Mouse (Mus musculus): ENCODE data around the gene Pusl1.

Pusl1 gene

DNA sequence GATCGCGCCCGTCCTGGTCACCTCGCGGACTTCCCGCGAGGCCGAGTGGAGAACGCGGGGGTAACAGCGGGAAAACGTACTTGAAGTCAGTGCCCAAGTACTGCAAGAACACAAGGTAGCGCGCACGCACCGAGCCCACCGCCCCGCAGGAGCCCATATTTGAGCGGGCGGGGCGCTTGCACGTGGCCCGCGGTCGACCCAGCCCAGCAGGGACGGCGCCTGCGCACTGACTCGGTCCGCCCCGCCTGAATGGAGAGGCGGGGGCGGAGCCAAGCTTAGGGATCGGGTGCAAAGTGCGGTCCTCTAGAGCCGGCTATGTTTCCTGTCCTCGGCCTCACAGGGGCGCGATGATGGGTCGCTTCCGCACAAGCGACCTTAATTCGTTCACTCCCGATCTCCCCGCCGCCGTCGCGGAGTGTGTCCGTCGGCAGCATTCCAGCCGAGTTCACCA is at the start of gene Pusl1, which contains the start of gene Acap3:
Gene Pusl1 (minus strand): TSS at position 231 of the 451 bp plus-strand sequence.
Gene Acap3 (plus strand): TSS at position 272 of the 451 bp plus-strand sequence.
- DNase-seq, result peak; percentile 96

- DNase-seq, result no peak
Measured at GRCm38 (mm10) chr4:155932031-155932430, 40.5 kb upstream of the Pusl1 start.

- no peak for DNase-seq
Measured at GRCm38 (mm10) chr4:155908751-155909150, 17.2 kb upstream of the Pusl1 start.

DNA sequence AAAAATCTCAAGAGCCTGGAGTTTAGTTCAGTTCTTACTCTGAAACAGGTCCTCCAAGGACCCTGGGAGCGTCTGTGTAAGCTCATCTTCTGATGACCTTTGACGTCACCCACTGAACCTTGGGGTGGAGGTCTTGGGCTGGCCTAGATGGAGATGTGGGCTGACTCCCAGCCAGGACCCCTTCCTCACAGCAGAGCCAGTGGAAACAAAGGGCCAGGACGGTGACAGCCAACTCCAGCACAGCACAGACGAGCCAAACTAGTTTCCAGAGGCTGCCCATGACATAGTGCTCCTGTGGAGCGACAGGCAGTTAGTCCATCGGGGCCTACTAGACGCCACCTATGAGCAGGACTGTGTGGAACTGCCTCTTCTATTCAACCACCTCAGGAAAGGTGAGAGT is 16.7 kb upstream of the Pusl1 start:
- no peak for DNase-seq

GRCm38 (mm10) chr4:155907003-155907402 is 15.4 kb upstream of the Pusl1 start:
- no peak for DNase-seq

DNA sequence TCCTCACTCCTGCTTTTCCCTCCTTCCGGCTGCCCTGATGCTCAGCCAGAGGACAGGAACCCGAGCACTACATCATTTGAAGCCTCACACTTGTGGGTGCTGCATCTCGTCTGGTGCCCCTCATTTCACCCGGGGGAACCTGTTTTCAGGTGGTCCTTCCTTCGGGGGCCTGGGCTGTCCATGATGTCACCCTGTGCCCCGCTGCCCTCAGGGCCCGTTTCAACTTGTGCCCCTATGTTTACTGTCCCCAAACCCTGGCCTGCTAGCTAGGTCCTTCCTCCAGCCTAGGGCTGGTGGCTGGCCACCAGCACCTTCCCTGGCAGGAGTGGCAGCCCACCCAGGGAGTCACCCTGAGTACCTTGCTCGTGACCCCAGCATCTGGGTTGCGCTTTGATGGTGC is 14.5 kb upstream of the Pusl1 start:
- DNase-seq, result no peak

DNA sequence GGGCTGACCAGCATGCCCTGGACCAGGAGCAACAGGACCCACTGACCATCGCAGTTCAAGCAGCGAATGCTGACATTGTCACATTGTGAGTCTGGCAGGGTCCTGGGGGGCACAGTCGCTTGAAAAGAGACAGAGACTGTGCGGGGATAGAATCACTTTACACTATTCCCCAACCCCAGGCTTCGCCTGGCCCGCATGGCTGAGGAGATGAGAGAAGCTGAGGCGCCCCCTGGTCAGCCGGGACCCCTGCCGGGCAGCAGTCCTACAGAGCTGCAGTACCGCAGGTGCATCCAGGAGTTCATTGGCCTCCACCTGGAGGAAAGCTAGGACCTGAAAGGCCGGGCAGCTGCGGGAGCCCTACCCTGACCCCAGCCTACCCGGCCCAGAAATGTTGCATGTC is 14.1 kb upstream of the Pusl1 start:
- peak; percentile 7 for DNase-seq

DNA sequence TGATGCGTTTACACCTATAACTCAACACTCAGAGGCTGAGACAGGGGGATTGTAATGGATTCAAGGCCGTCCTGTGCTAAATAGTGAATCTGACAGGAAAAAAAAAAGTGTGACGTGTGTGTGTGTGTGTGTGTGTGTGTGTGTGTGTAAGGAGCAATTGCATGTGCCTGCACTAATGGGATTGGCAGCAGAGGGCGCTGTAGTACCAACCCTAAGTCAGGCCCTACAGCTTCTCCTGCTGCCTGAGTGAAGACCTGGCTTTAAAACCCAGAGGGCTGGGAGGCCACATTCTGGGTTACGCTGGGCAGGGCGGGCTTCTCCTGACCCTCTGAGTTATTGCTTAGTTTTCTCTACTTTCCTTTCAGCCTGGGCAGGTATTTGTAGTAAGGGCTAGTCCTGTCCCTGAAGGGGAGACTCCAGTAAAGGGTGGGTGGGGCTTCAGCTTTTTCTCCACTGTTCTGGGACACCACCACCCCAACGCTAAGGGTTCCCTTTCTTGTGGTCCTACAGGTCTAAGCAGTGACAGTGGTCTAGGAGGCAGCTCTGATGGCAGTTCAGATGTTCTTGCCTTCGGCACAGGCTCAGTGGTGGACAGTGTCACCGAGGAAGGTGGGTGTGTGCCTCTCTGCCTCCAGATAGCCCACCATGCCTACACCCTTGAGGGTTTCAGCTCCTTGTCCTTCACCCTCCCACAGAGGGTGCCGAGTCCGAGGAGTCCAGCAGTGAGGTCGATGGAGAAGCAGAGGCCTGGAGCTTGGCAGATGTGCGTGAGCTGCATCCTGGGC is 12.9 kb upstream of the Pusl1 start:
- DNase-seq, result peak; percentile 11

- no peak for DNase-seq
Measured at GRCm38 (mm10) chr4:155903246-155903645, 11.7 kb upstream of the Pusl1 start.

- DNase-seq, result peak; percentile 47
Measured at GRCm38 (mm10) chr4:155901205-155901604, 9.6 kb upstream of the Pusl1 start.

DNA sequence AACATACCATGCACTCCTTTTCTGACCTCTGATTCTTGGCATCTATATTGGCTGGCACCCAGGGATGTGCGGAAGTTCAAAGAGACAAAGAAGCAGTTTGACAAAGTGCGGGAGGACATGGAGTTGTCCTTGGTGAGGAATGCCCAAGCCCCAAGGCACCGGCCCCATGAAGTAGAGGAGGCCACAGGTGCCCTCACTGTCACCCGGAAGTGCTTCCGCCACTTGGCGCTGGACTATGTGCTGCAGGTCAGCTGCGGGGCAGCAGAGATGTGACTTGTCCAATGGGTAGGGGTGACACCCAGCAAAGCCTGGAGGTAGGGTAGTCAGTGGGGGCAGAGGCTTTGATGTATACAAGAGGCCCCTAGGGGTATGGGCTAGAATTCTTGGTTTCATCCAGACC is 7.8 kb upstream of the Pusl1 start:
- DNase-seq, result peak; percentile 16

GRCm38 (mm10) chr4:155898318-155898717 is 6.7 kb upstream of the Pusl1 start:
- DNase-seq, result peak; percentile 17

GRCm38 (mm10) chr4:155896461-155896860 is 4.9 kb upstream of the Pusl1 start:
- peak; percentile 38 for DNase-seq

DNA sequence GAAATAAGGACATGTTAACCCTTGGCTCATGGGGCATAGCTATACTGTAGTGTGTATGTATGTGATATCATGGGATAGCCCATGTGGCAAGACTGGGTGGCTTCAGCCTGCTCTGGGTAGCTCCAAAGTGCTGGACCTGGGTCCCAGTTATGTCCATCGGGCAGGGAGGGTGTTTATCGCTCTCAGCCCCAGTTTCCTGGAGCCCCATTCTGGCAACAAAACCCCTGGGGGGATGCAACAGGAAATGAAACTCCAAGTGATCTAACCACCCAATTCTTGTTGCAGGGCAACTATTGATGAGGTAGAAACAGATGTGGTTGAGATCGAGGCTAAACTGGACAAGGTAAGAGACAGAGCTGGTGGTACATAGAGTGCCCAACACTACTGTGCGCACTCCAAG is 4.2 kb upstream of the Pusl1 start:
- DNase-seq, result peak; percentile 27

GRCm38 (mm10) chr4:155895216-155895615 is 3.6 kb upstream of the Pusl1 start:
- peak; percentile 86 for DNase-seq

DNA sequence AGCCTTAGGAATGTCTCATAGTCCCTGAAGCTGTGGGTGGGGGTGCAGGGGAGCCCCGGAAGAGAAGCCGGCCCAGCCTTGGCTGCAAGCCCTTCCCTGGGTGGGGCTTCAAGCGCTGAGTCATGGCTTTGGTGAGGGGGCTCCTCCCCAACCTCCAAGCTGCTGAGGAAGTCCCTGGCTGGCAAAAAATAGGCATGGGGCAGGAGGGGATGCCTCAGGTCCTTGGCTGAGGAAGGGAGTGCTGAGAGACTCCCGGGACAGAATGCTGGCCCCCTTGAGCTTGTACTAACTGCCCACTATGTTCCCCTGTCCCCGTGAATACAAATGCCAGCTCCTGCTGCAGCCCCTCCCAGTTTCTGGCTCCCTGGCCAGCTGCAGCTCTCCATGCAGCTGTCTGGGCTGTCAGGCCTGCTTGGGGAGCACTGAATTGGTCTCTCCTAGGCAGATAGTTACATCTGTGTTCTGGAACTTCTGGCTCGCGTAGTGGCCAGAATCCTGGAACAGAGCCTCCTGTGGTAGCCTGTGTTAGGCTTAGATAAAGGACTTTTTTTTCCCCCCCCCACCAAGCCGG is 2.8 kb upstream of the Pusl1 start:
- peak; percentile 70 for DNase-seq

DNA sequence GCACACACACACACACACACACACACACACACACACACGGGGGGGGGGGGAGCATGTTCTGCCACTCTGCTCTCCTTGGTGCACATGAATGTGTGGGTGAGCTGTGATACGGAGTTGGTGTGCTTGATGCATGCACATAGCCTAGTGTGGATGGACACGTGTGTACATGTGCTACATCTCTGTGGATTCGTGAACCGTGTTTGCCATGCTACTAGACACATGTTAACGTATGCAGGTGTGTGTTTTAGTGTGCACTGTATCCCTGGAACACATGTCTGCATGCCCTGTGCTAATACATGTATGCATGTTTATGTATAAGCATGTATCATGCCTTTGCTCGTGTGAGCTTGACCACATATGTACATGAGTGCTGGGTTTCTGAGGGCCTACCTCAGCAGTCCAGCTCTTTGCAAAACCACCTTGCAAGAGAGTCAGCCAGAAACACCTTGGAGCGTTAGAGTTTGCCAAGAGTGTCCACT is 1.7 kb upstream of the Pusl1 start:
- DNase-seq, result peak; percentile 39

GRCm38 (mm10) chr4:155892438-155893211 is 1.0 kb upstream of the Pusl1 start:
- DNase-seq, result peak; percentile 74

GRCm38 (mm10) chr4:155892017-155892416 is 436 bp upstream of the Pusl1 start:
- DNase-seq, result peak; percentile 88

DNA sequence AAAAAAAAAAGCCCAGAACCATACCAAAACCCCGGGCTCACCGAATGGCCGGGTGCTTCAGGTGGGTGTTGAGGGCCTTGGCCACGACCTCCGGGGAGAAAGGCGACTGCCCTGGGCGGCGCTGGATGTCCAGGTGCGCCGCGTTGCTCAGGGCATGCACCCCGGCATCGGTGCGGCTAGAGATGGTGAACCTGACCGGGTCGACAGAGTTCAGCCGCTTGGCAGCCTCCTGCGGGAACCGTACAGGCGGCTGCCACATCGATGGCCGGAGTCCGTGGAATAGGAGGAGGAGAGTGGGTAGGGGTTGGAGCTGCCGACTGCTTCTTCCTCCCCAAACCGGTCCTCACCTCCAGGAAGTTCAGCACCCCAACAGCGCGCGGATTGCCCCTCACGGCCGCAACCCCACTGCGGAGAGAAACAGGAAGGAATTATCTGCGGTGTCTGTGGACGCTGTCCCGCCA is 540 bp downstream of the Pusl1 start:
- no peak for DNase-seq

GRCm38 (mm10) chr4:155889316-155889715 is 2.3 kb downstream of the Pusl1 start:
- peak; percentile 32 for DNase-seq

GRCm38 (mm10) chr4:155888181-155888580 is 3.4 kb downstream of the Pusl1 start:
- peak; percentile 17 for DNase-seq

DNA sequence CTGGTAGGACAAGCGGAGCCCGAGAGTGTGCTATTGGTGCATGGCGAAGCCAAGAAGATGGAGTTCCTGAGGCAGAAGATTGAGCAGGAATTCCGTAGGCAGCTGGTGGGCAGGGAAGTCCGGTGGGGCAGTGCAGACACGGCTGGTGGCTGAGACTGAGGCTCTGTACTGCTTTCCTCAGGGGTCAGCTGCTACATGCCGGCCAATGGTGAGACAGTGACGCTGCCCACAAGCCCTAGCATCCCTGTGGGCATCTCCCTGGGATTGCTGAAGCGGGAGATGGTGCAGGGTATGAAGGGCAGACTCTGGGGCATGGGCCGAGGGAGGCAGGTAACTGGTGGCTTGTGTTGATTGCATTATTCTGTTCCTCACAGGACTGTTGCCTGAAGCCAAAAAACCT is 3.9 kb downstream of the Pusl1 start:
- DNase-seq, result no peak
